Mouse (Mus musculus): Measurements from ENCODE around the gene Sohlh1. TPM values are rescaled to one million over a fixed set of nuclear protein-coding genes. Genes with fewer than 3 reads are reported as not detected.

Gene Sohlh1
- polyA plus RNA-seq, 1 experiment: not detected

DNA sequence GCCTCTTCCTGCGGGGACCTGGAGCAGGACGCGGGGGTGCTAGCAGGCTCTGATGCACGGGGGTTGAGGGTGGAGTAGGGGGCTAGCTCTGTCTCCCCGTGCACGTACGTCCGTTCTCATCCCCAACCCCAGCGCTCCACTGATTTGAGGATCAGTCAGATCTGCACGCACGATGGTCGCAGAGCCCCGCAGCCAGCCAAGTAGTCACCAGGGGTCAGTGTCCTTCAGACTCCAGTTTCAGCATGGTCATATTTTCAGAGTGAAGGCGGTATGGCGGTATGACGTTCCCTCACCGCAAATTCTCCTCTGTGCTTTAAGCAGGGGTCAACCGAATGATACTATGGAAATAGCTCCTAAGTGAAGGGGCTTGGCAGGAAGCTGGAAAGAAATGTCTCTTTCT is 17.2 kb upstream of the Sohlh1 start:
- TF ChIP-seq MYOG (IDR thresholded peaks at IDR 0.05; ENCODE audit: control insufficient read depth, extremely low read depth, insufficient read length) (no peak), MAX (IDR thresholded peaks at IDR 0.05) (no peak), USF1 (IDR thresholded peaks at IDR 0.05; ENCODE audit: low read depth) (no peak), MYOD1 (IDR thresholded peaks at IDR 0.05; ENCODE audit: control insufficient read depth, insufficient read length, low read depth) (no peak), FOSL1 (IDR thresholded peaks at IDR 0.05; ENCODE audit: insufficient read depth, low read length, poor library complexity, severe bottlenecking) (no peak), CEBPB (IDR thresholded peaks at IDR 0.05; ENCODE audit: low read depth) (no peak), CTCF (IDR thresholded peaks at IDR 0.05; ENCODE audit: control insufficient read depth, insufficient read depth, insufficient read length) (no peak)
- H3K36me3 ChIP-seq (ENCODE audit: control insufficient read depth, insufficient read depth): no peaks in the 10 kb centered on the region
- H3K4me3 ChIP-seq (ENCODE audit: insufficient read depth, poor library complexity, severe bottlenecking): no peak overlapping the region
- no peak overlapping the region for H3ac ChIP-seq (ENCODE audit: control insufficient read depth, insufficient read length, low read depth)
- H3K79me3 ChIP-seq (ENCODE audit: low read depth): no peaks in the 10 kb centered on the region
- H3K27me3 ChIP-seq (ENCODE audit: control insufficient read depth, insufficient read depth, insufficient read length): peaks cover 24% of the 10 kb centered on the region
- H3K79me2 ChIP-seq (ENCODE audit: control insufficient read depth, insufficient read depth): no peaks in the 10 kb centered on the region

DNA sequence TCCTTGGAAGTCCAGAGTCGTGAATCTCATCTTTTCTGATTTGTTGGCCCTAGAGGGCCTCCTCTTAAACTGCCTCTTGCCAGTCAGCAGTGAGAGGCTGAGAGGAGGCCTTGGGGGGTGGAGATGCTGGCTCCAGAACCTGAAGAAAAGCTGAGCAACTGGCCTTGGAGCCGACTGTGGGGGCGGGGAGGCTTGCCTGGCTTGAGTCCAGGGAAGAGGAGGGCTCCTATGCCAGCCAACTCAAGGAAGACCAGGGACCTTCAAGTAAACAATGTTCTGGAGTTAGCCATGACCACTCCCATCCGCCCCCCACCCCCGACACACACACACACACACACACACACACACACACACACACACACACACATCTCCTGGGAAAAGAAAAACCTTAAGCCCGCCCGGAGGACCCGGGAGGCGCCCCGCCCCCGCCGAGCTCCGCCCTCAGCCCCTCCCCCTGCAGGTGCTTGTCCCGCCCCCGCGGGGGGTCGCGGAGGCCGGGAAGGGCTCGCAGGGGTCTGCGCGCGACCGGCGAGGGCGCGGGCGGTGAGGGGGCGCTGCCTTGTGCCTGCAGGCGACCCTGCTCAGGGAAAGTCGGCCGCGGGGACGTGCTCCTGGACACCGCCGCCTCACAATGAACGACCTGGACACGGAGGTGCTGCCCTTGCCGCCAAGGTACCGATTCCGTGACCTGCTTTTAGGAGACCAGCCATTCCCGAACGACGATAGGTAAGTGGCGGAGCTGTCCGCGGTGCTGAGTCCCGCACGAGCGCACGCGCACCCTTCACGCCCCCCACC is 16.5 kb upstream of the Sohlh1 start, which contains the start of gene Kcnt1:
TSS of gene Kcnt1 (plus strand) at position 398 of the 795 bp plus-strand sequence.
- Histone ChIP-seq H3K4me3 (ENCODE audit: insufficient read depth, poor library complexity, severe bottlenecking) (no peak within 1 kb of the TSS), H3K79me3 (ENCODE audit: low read depth) (no peaks in the 10 kb centered on the region), H3K27me3 (ENCODE audit: control insufficient read depth, insufficient read depth, insufficient read length) (peaks cover 24% of the 10 kb centered on the region), H3ac (ENCODE audit: control insufficient read depth, insufficient read length, low read depth) (no peak within 1 kb of the TSS), H3K79me2 (ENCODE audit: control insufficient read depth, insufficient read depth) (no peaks in the 10 kb centered on the region), H3K36me3 (ENCODE audit: control insufficient read depth, insufficient read depth) (no peaks in the 10 kb centered on the region)
- TF ChIP-seq MYOD1 (IDR thresholded peaks at IDR 0.05; ENCODE audit: control insufficient read depth, insufficient read length, low read depth) (no peak), CEBPB (IDR thresholded peaks at IDR 0.05; ENCODE audit: low read depth) (no peak), USF1 (IDR thresholded peaks at IDR 0.05; ENCODE audit: low read depth) (no peak), MAX (IDR thresholded peaks at IDR 0.05) (no peak), FOSL1 (IDR thresholded peaks at IDR 0.05; ENCODE audit: insufficient read depth, low read length, poor library complexity, severe bottlenecking) (no peak), MYOG (IDR thresholded peaks at IDR 0.05; ENCODE audit: control insufficient read depth, extremely low read depth, insufficient read length) (no peak), CTCF (IDR thresholded peaks at IDR 0.05; ENCODE audit: control insufficient read depth, insufficient read depth, insufficient read length) (no peak)

DNA sequence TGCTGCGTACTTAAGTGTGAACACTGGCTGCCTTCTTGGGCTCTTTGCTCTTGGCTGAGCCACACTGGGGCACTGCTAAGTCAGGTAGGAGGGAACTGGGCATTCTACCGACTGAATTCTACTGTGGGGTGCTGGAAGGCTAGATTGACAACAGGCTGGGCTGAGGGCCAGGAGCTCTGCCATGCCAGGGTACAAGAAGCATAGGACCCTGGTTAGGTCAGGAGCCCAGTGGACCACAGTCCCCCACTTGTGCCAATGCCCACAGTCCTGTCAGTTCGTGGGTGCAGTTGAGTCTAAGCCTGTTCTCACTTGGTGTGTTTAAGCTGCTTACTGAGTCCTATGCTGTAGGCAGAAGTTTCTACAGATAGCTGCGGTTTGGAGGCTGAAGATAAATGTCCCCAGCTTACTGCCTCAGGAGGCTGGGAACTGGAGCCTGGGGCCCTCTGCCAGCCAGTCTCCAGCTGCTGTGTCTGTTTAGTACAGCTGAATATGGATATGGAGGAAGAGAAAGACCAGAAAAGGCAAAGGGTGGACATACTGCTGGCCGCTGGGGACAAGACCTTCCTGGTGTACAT is 15.7 kb upstream of the Sohlh1 start:
- no peak for TF ChIP-seq FOSL1 (IDR thresholded peaks at IDR 0.05; ENCODE audit: insufficient read depth, low read length, poor library complexity, severe bottlenecking)
- Histone ChIP-seq H3K4me3 (ENCODE audit: insufficient read depth, poor library complexity, severe bottlenecking) (no peak overlapping the region), H3K79me3 (ENCODE audit: low read depth) (no peaks in the 10 kb centered on the region), H3K27me3 (ENCODE audit: control insufficient read depth, insufficient read depth, insufficient read length) (peaks cover 24% of the 10 kb centered on the region), H3ac (ENCODE audit: control insufficient read depth, insufficient read length, low read depth) (no peak overlapping the region), H3K36me3 (ENCODE audit: control insufficient read depth, insufficient read depth) (no peaks in the 10 kb centered on the region), H3K79me2 (ENCODE audit: control insufficient read depth, insufficient read depth) (no peaks in the 10 kb centered on the region)

DNA sequence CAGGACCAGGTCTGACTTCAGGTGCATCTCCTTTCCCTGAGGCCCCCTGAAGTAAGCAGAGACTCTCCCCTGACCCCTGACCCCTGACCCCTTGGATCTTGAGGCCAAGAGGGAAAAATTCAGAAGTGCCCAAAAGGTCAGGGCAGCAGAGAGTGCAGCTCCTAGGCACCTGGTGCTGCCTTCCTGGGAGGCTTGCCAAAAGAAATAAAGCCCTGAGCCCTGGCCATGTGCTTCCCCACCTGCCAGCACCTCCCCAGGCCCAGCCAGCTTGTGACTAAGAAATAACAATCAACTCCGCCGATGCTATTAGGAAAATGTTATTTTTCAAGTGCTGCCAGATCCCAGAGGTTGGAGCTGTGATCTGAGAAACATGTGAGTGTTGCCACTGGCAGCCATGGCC is 15.0 kb upstream of the Sohlh1 start:
- Histone ChIP-seq H3K79me2 (ENCODE audit: control insufficient read depth, insufficient read depth) (no peaks in the 10 kb centered on the region), H3K27me3 (ENCODE audit: control insufficient read depth, insufficient read depth, insufficient read length) (peaks cover 24% of the 10 kb centered on the region), H3ac (ENCODE audit: control insufficient read depth, insufficient read length, low read depth) (no peak overlapping the region), H3K79me3 (ENCODE audit: low read depth) (no peaks in the 10 kb centered on the region), H3K4me3 (ENCODE audit: insufficient read depth, poor library complexity, severe bottlenecking) (no peak overlapping the region), H3K36me3 (ENCODE audit: control insufficient read depth, insufficient read depth) (no peaks in the 10 kb centered on the region)
- TF ChIP-seq CTCF (IDR thresholded peaks at IDR 0.05; ENCODE audit: control insufficient read depth, insufficient read depth, insufficient read length): no peak
- no peak for TF ChIP-seq MYOD1 (IDR thresholded peaks at IDR 0.05; ENCODE audit: control insufficient read depth, insufficient read length, low read depth)
- no peak for TF ChIP-seq CEBPB (IDR thresholded peaks at IDR 0.05; ENCODE audit: low read depth)
- no peak for TF ChIP-seq MYOG (IDR thresholded peaks at IDR 0.05; ENCODE audit: control insufficient read depth, extremely low read depth, insufficient read length)
- TF ChIP-seq USF1 (IDR thresholded peaks at IDR 0.05; ENCODE audit: low read depth): no peak
- no peak for TF ChIP-seq MAX (IDR thresholded peaks at IDR 0.05)
- no peak for TF ChIP-seq FOSL1 (IDR thresholded peaks at IDR 0.05; ENCODE audit: insufficient read depth, low read length, poor library complexity, severe bottlenecking)

DNA sequence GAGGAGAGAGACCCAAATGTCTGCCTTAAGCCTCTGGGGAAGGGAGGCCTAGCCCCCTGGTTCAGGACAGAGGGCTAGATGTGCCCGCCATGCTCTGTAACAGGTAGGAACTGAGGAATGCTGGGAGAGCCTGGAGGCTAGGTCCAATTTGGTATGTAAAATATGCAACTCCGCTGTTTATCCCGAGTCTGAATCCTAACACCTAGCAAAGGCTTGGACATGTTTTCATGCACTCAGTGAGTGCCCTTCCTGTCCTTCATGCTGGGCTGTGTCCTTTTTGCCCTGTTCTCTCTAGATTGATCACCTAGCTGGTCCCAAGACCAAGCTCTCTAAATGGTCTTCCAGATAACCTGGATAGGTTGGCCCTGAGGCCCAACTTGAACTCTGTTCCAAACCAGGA is 12.8 kb upstream of the Sohlh1 start:
- TF ChIP-seq CTCF (IDR thresholded peaks at IDR 0.05; ENCODE audit: control insufficient read depth, insufficient read depth, insufficient read length) (no peak), MYOG (IDR thresholded peaks at IDR 0.05; ENCODE audit: control insufficient read depth, extremely low read depth, insufficient read length) (no peak), FOSL1 (IDR thresholded peaks at IDR 0.05; ENCODE audit: insufficient read depth, low read length, poor library complexity, severe bottlenecking) (no peak), MYOD1 (IDR thresholded peaks at IDR 0.05; ENCODE audit: control insufficient read depth, insufficient read length, low read depth) (no peak), MAX (IDR thresholded peaks at IDR 0.05) (no peak), USF1 (IDR thresholded peaks at IDR 0.05; ENCODE audit: low read depth) (no peak), CEBPB (IDR thresholded peaks at IDR 0.05; ENCODE audit: low read depth) (no peak)
- Histone ChIP-seq H3K79me2 (ENCODE audit: control insufficient read depth, insufficient read depth) (no peaks in the 10 kb centered on the region), H3ac (ENCODE audit: control insufficient read depth, insufficient read length, low read depth) (no peak overlapping the region), H3K79me3 (ENCODE audit: low read depth) (no peaks in the 10 kb centered on the region), H3K36me3 (ENCODE audit: control insufficient read depth, insufficient read depth) (no peaks in the 10 kb centered on the region), H3K4me3 (ENCODE audit: insufficient read depth, poor library complexity, severe bottlenecking) (no peak overlapping the region), H3K27me3 (ENCODE audit: control insufficient read depth, insufficient read depth, insufficient read length) (peaks cover 22% of the 10 kb centered on the region)

Measured in C2C12 (cell line).